Mouse (Mus musculus): ENCODE data around the gene Usp54.
"Not testable (repeated sequence)": the region's sequence is repeated elsewhere in the genome, so short reads cannot be mapped to it uniquely, and the experiment has no call there.

Usp54 gene

GRCm38 (mm10) chr14:20610146-20610545 is 30.7 kb downstream of the Usp54 start:
- no peak for DNase-seq (ENCODE audit: extremely low spot score, low spot score)

GRCm38 (mm10) chr14:20609519-20609918 is 31.3 kb downstream of the Usp54 start:
- DNase-seq (ENCODE audit: extremely low spot score, low spot score) = no peak

- no peak for DNase-seq (ENCODE audit: extremely low spot score, low spot score)
Observed at GRCm38 (mm10) chr14:20607396-20608126, 33.3 kb downstream of the Usp54 start.

DNA sequence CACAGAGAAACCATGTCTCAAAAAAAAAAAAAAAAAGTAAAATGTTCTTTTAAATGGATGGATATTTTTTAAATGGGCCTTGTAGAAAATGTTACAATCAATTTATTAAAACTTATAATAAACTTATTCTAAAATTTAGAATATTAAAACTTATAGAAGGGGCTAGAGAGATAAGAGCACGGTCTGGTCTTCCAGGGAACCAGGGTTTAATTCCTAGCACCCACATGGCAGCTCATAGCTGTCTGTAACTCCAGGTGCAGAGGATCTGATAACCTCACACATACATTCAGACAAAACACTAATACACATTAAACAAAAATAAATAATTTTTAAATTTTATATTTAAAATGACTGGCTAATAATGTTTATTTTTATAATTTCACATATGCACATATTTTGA is 39.6 kb downstream of the Usp54 start:
- DNase-seq (ENCODE audit: extremely low spot score, low spot score) = no peak

DNA sequence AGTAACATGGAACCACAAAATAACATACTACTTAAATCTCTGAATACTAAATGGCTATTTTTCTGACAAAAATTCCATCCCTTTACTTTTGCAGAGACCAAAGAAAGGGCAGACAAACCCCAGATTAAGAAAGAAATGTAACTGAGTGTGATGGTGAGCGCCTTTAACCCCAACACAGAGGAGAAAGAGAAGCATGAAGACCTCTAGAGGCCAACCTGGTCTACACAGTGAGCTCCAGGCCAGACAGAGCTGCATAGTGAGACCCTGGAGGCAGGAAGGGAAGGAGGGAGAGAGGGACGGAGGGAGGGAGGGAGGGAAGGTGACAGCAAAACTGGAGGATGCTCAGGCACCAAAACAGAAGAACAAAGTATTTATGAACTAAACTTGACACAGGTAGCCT is 40.7 kb downstream of the Usp54 start:
- no peak for DNase-seq (ENCODE audit: extremely low spot score, low spot score)

DNA sequence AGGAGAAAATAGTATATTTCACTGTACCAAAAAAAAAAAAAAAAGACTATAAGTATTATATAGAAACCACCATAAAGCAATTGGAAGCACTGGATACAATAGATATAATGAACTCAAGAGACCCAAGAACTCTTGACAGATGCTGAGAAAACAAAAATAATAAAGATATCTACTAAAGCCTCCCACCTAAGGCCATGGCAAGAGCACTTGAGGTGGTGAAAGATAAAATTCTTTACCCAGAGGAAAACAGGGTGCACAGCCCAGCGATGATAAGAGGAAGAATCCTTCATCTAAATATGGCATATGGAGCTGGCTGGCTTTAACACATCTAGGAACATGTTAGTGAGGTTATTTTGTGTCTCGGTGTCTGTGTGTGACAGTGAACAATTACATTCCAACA is 41.3 kb downstream of the Usp54 start:
- no peak for DNase-seq (ENCODE audit: extremely low spot score, low spot score)

DNA sequence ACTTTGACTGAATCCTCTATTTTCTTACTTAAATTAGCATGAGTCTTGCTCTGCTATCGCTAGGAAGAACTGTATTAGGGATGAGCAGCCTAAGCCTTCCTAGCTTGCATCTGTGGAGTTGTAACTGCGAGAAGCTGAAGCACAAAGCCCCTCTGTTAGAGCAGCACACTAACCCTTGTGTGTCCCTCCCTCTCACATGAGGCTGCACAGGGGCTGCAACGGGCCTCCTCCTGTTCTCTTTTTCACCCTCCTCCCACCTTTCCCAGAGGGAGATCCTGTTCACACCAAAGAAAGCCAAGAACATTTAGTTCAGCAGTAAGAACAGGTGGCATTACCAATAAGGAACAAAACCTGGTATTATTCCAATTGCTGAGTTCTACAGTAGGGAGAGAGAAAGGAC is 45.1 kb downstream of the Usp54 start:
- DNase-seq (ENCODE audit: extremely low spot score, low spot score) = no peak

- DNase-seq (ENCODE audit: extremely low spot score, low spot score) = no peak
Observed at GRCm38 (mm10) chr14:20587458-20587857, 53.4 kb downstream of the Usp54 start.

- no peak for DNase-seq (ENCODE audit: extremely low spot score, low spot score)
Observed at GRCm38 (mm10) chr14:20578822-20579407, 61.9 kb downstream of the Usp54 start.

- DNase-seq (ENCODE audit: extremely low spot score, low spot score) = peak; percentile 52
Observed at GRCm38 (mm10) chr14:20576179-20576578, 64.7 kb downstream of the Usp54 start.

DNA sequence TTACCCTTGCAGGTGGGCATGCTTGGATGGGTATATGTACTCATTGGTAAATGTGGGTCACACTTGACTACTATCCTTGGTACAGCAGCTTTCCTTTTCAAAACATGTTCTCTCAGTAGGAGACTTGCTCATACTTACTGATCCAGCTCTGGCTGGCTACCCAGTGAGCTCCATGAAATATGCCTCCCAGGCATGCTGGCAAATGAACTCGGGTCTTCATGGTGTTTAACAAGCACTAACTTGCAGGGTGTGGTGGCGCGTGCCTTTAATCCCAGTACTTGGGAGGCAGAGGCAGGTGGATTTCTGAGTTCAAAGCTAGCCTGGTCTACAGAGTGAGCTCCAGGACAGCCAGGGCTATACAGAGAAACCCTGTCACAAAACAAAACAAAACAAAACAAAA is 67.7 kb downstream of the Usp54 start:
- not testable (repeated sequence) for DNase-seq (ENCODE audit: extremely low spot score, low spot score)

GRCm38 (mm10) chr14:20565256-20566021 is 75.4 kb downstream of the Usp54 start:
- no peak for DNase-seq (ENCODE audit: extremely low spot score, low spot score)

DNA sequence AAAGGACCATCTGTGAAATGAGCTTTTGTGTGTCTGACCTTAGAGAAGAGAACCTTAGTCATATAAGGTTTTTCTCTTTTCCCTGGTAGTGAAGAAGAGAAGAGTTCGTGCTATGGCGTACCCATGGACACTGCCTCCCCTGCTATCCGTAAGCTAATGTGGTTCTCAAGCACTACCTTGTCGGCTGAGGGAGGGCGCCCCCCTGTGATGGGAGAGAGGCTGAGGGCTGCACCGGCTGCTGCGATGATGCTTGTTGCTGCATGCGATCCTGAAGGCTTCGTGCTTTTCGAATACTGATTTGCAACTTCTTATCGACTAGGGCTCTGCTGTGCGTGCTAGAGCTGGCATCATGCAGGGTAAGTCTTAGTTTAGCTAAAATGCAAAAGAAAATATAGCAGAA is 76.2 kb downstream of the Usp54 start:
- no peak for DNase-seq (ENCODE audit: extremely low spot score, low spot score)

- no peak for DNase-seq (ENCODE audit: extremely low spot score, low spot score)
Observed at GRCm38 (mm10) chr14:20561897-20562296, 79.0 kb downstream of the Usp54 start.

GRCm38 (mm10) chr14:20550136-20550535 is 90.7 kb downstream of the Usp54 start:
- DNase-seq (ENCODE audit: extremely low spot score, low spot score) = no peak

- peak; percentile 91 for DNase-seq (ENCODE audit: extremely low spot score, low spot score)
Observed at GRCm38 (mm10) chr14:20546415-20546814, 94.4 kb downstream of the Usp54 start, which contains the start of gene Ppp3cb. TSS of gene Ppp3cb (minus strand) at chr14:20546573.

GRCm38 (mm10) chr14:20545529-20546331 is 95.1 kb downstream of the Usp54 start:
- peak; percentile 91 for DNase-seq (ENCODE audit: extremely low spot score, low spot score)

GRCm38 (mm10) chr14:20544467-20545411 is 96.1 kb downstream of the Usp54 start:
- no peak for DNase-seq (ENCODE audit: extremely low spot score, low spot score)

- no peak for DNase-seq (ENCODE audit: extremely low spot score, low spot score)
Observed at GRCm38 (mm10) chr14:20529643-20530042, 111.2 kb downstream of the Usp54 start.

DNA sequence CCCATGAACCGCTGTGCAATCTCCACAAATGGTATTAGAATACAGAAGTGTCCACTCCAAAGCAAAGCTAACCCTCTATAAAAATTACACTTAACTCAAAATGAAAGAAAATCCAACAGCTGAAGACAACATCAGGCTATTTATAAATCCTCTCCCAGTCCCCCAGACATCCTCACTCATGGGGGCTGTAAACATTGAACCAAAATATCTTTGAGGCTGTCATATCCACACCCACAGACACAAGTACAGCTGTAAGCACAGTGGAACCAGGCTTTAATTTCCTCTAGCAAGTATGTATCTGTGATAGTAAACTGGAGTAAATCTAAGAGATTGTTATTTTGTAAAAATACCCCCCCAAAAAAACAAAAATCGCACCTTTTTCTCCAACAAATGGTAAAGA is 120.7 kb downstream of the Usp54 start:
- no peak for DNase-seq (ENCODE audit: extremely low spot score, low spot score)
